Mouse (Mus musculus) ES-E14 (cell line): ENCODE results near the gene Avl9. TPM values are rescaled to one million over a fixed set of nuclear protein-coding genes. Genes with fewer than 3 reads are reported as not detected.

ENCODE experiments used
- DNase-seq: peaks from one replicate; pipeline ENCODE4 v3.0.0-alpha.2; 2013; ENCODE audit warnings: low read depth, low spot score
- H3K27ac ChIP-seq: 2 replicates; pipeline ENCODE4 v1.5.1; 2012; ENCODE audit warnings: low read depth, mild to moderate bottlenecking, low read length, moderate library complexity, mixed read lengths; ENCODE audit not compliant: poor library complexity, insufficient read depth, severe bottlenecking
- H3K36me3 ChIP-seq: 2 replicates; pipeline ENCODE4 v1.6.1; 2012; ENCODE audit warnings: mild to moderate bottlenecking, low read length, moderate library complexity, mixed read lengths; ENCODE audit not compliant: control insufficient read depth, poor library complexity, insufficient read depth, severe bottlenecking
- H3K4me1 ChIP-seq, 2 experiments: fragments of 150-350 bp in 1 of 2; sonication (generic) in 1 of 2; 2 replicates each; pipeline ENCODE4 v1.6.1; 2012; ENCODE audit warnings: low read length in 2 of 2, mild to moderate bottlenecking in 1 of 2, mixed read lengths in 1 of 2; ENCODE audit not compliant: control insufficient read depth in 2 of 2, insufficient read depth in 2 of 2, poor library complexity in 1 of 2
- H3K4me3 ChIP-seq, 2 experiments: fragments of 150-350 bp in 1 of 2; sonication (generic) in 1 of 2; 2 replicates each; pipeline ENCODE4 v1.5.1; 2012; ENCODE audit warnings: low read length in 2 of 2, low read depth in 1 of 2, mild to moderate bottlenecking in 1 of 2, mixed read lengths in 1 of 2; ENCODE audit not compliant: insufficient read depth in 1 of 2, poor library complexity in 1 of 2, severe bottlenecking in 1 of 2
- H3K9ac ChIP-seq: 2 replicates; pipeline ENCODE4 v1.6.1; 2012; ENCODE audit warnings: low read depth, mild to moderate bottlenecking, low read length, mixed read lengths; ENCODE audit not compliant: poor library complexity, insufficient read depth, severe bottlenecking
- H3K9me3 ChIP-seq: fragments of 150-350 bp; sonication (generic); 2 replicates; pipeline ENCODE4 v1.6.1; 2012; ENCODE audit warnings: low read depth, mild to moderate bottlenecking, low read length; ENCODE audit not compliant: control insufficient read depth, insufficient read depth
- CHD2 ChIP-seq: IDR thresholded peaks from 2 replicates; pipeline ENCODE4 v1.6.1; 2014; ENCODE audit warnings: mild to moderate bottlenecking, low read depth, low read length, inconsistent platforms
- HCFC1 ChIP-seq: IDR thresholded peaks from 2 replicates; pipeline ENCODE4 v1.6.1; 2012; ENCODE audit warnings: low read length, inconsistent platforms, borderline replicate concordance; ENCODE audit not compliant: insufficient read depth
- MAFK ChIP-seq: IDR thresholded peaks from 2 replicates; pipeline ENCODE4 v1.6.1; 2014; ENCODE audit warnings: mild to moderate bottlenecking, low read depth, low read length, inconsistent platforms; ENCODE audit not compliant: insufficient read depth
- ZC3H11A ChIP-seq: IDR thresholded peaks from 2 replicates; pipeline ENCODE4 v1.6.1; 2012; ENCODE audit warnings: low read depth, mild to moderate bottlenecking, inconsistent platforms, low read length, borderline replicate concordance
- ZNF384 ChIP-seq: IDR thresholded peaks from 2 replicates; pipeline ENCODE4 v1.6.1; 2012; ENCODE audit warnings: low read depth, low read length, inconsistent platforms
- in situ Hi-C, 2 experiments: fragments of 600-800 bp; cut with MboI; formaldehyde crosslinking; loops; one replicate each; pipeline ENCODE4 v1.15.1; 2025; ENCODE audit warnings: low sequenced_read_pairs in 2 of 2, inconsistent platforms in 1 of 2; ENCODE audit not compliant: unreplicated experiment in 2 of 2
- total RNA-seq: library from RNA; depleted of rRNA; stranded (reverse); fragments of 300-350 nt; gene quantifications from 2 replicates; pipeline ENCODE4 v1.2.3, GENCODE M21; 2012

The Avl9 gene
- total RNA-seq, 1 experiment: 12.9 TPM

- no peak for DNase-seq
- no peaks in the 10 kb centered on the region for H3K9me3 ChIP-seq
- in situ Hi-C loops: no loop called here
- no peak overlapping the region for H3K27ac ChIP-seq
- H3K9ac ChIP-seq: no peak overlapping the region
- H3K36me3 ChIP-seq: no peaks in the 10 kb centered on the region
- H3K4me1 ChIP-seq: 0 out of 4 replicates have a peak, but pooled peaks cover 0 to 2% of the 10 kb centered on the region in 2 experiments
- H3K4me3 ChIP-seq: no peak overlapping the region
- TF ChIP-seq ZC3H11A: no peak
- no peak for TF ChIP-seq MAFK
- no peak for TF ChIP-seq ZNF384
- no peak for TF ChIP-seq HCFC1
- no peak for TF ChIP-seq CHD2
These were observed 6.2 kb downstream of the Avl9 start for GRCm38 (mm10) chr6:56720877-56721276.

GRCm38 (mm10) chr6:56732545-56732944 is 17.8 kb downstream of the Avl9 start:
- H3K4me3 ChIP-seq: no peak overlapping the region
- no peak overlapping the region for H3K27ac ChIP-seq
- H3K36me3 ChIP-seq: peaks cover 8% of the 10 kb centered on the region
- no peaks in the 10 kb centered on the region for H3K9me3 ChIP-seq
- H3K9ac ChIP-seq: no peak overlapping the region
- no peak for DNase-seq
- in situ Hi-C loops: no loop called here
- TF ChIP-seq CHD2 (no peak), MAFK (no peak), ZC3H11A (no peak), HCFC1 (no peak), ZNF384 (no peak)
- no peaks in the 10 kb centered on the region for H3K4me1 ChIP-seq

GRCm38 (mm10) chr6:56745950-56746543 is 31.3 kb downstream of the Avl9 start:
- in situ Hi-C loops: no loop called here
- H3K9me3 ChIP-seq: no peaks in the 10 kb centered on the region
- no peak overlapping the region for H3K4me3 ChIP-seq
- peaks cover 4% of the 10 kb centered on the region for H3K36me3 ChIP-seq
- TF ChIP-seq ZC3H11A (no peak), MAFK (no peak), CHD2 (no peak), HCFC1 (no peak), ZNF384 (no peak)
- no peak for DNase-seq
- H3K4me1 ChIP-seq: no peaks in the 10 kb centered on the region
- no peak overlapping the region for H3K9ac ChIP-seq
- H3K27ac ChIP-seq: no peak overlapping the region

DNA sequence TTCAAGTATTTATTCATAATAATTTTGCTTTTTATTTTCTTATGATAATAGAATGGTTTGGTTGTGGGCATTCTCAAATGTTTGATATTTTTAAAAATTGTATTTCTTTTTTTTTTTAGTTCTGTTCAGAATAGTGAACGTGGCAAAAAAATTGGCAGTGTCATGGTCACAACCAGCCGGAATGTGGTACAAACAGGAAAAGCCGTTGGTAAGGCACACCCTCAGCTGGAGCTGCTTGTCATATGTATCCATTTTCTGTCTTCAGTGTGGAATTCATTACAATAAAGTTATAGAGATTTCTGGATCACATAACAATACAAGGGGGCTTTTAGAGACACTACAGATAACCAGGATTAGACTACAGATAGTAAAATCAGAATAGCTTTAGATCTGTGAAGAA is 39.0 kb downstream of the Avl9 start:
- TF ChIP-seq HCFC1: no peak
- TF ChIP-seq ZNF384: no peak
- no peak for TF ChIP-seq ZC3H11A
- TF ChIP-seq MAFK: no peak
- no peak for TF ChIP-seq CHD2
- Histone ChIP-seq H3K9me3 (no peaks in the 10 kb centered on the region), H3K4me1 (no peaks in the 10 kb centered on the region), H3K4me3 (no peak overlapping the region), H3K9ac (no peak overlapping the region), H3K27ac (no peak overlapping the region), H3K36me3 (peaks cover 5% of the 10 kb centered on the region; the same call in 1 of the 2 replicates)
- DNase-seq: no peak
- in situ Hi-C loops: no loop called here

GRCm38 (mm10) chr6:56756117-56756516 is 41.4 kb downstream of the Avl9 start:
- no peaks in the 10 kb centered on the region for H3K9me3 ChIP-seq
- DNase-seq: no peak
- H3K27ac ChIP-seq: no peak overlapping the region
- no peaks in the 10 kb centered on the region for H3K4me1 ChIP-seq
- TF ChIP-seq ZC3H11A: no peak
- no peak for TF ChIP-seq MAFK
- TF ChIP-seq ZNF384: no peak
- TF ChIP-seq CHD2: no peak
- TF ChIP-seq HCFC1: no peak
- H3K4me3 ChIP-seq: no peak overlapping the region
- in situ Hi-C loops: no loop called here
- peaks cover 5% of the 10 kb centered on the region; the same call in 1 of the 2 replicates for H3K36me3 ChIP-seq
- no peak overlapping the region for H3K9ac ChIP-seq
